Mouse (Mus musculus) limb, embryonic 12.5 days (tissue): ENCODE results near the gene Zfhx2. TPM values are rescaled to one million over a fixed set of nuclear protein-coding genes. Genes with fewer than 3 reads are reported as not detected.
A peak's percentile ranks its signal among the peaks of the same experiment; 100 is the strongest.
"Not testable (repeated sequence)": the region's sequence is repeated elsewhere in the genome, so short reads cannot be mapped to it uniquely, and the experiment has no call there.

ENCODE experiments used
- ATAC-seq: fragments of 200-750 bp; cut with Nextera tagmentation; 2 replicates; pipeline ENCODE4 v1.8.0; 2017; ENCODE audit warnings: low read depth, moderate TSS enrichment; ENCODE audit not compliant: insufficient number of reproducible peaks, insufficient read depth, low FRiP score, low TSS enrichment
- H3K27ac ChIP-seq: fragments of 300-500 bp; sonication (generic); 2 replicates; pipeline ENCODE4 v1.5.1; 2016; ENCODE audit warnings: mild to moderate bottlenecking, moderate library complexity
- H3K27me3 ChIP-seq: fragments of 300-500 bp; sonication (generic); 2 replicates; pipeline ENCODE4 v1.6.1; 2016; ENCODE audit warnings: mild to moderate bottlenecking, moderate library complexity
- H3K36me3 ChIP-seq: fragments of 300-500 bp; sonication (generic); 2 replicates; pipeline ENCODE4 v1.6.1; 2016; ENCODE audit warnings: mild to moderate bottlenecking, moderate library complexity
- H3K4me1 ChIP-seq: fragments of 300-500 bp; sonication (generic); replicated peaks from 2 replicates; pipeline ENCODE4 v1.6.1; 2016
- H3K4me2 ChIP-seq: fragments of 300-500 bp; sonication (generic); 2 replicates; pipeline ENCODE4 v1.6.1; 2016; ENCODE audit warnings: mild to moderate bottlenecking, moderate library complexity
- H3K4me3 ChIP-seq: fragments of 300-500 bp; sonication (generic); replicated peaks from 2 replicates; pipeline ENCODE4 v1.5.1; 2016; ENCODE audit warnings: mild to moderate bottlenecking
- H3K9ac ChIP-seq: fragments of 300-500 bp; sonication (generic); replicated peaks from 2 replicates; pipeline ENCODE4 v1.6.1; 2016; ENCODE audit warnings: mild to moderate bottlenecking, moderate library complexity
- H3K9me3 ChIP-seq: fragments of 300-500 bp; sonication (generic); 2 replicates; pipeline ENCODE4 v1.6.1; 2016; ENCODE audit warnings: mild to moderate bottlenecking, moderate library complexity
- WGBS: fragments of 180-500 bp; shearing (Covaris S2); methylation state at CpG from one replicate; pipeline ENCODE4 v1.1.7; 2016; 5-methylcytosine and 5-hydroxymethylcytosine counted together
- polyA plus RNA-seq: library from polyadenylated mRNA; unstranded; fragments of >200 nt; fragmentation: Nextera tagmentation; extraction: Ambion mirVana; gene quantifications from 2 replicates; pipeline ENCODE4 v1.2.1, GENCODE M21; 2016

Gene Zfhx2
- polyA plus RNA-seq, 1 experiment from 2014 or later, result 6.9 TPM

DNA sequence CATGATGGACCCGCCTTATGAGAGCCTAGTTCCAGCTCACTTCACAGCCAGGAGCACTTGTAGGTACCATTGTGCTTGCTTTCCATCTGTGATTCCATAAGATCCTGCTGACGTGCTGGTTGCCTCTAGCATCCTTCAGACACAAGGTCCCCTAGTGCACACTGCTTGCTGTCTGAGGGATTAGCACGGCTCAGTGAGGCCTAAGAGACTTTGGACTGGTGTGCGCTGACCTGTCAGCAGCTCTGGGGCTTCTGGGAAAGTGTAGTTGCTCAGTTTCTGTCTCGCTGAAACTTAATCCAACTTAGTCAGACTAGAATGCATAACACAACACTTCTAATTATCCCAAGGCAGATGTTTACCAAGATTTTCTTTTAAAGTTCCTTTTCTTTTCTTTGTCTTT is 32.2 kb downstream of the Zfhx2 start:
- Histone ChIP-seq H3K4me2 (no peak overlapping the region), H3K4me3 (no peak overlapping the region), H3K4me1 (peaks cover 21% of the 10 kb centered on the region), H3K9ac (no peak overlapping the region), H3K36me3 (peaks cover 4% of the 10 kb centered on the region; the same call in 1 of the 2 replicates), H3K9me3 (no peaks in the 10 kb centered on the region), H3K27ac (no peak overlapping the region), H3K27me3 (0 out of 2 replicates have a peak, but pooled peaks cover 5% of the 10 kb centered on the region)
- 73% methylated on average over 5 of the region's 5 CpGs for WGBS
- no peak for ATAC-seq

DNA sequence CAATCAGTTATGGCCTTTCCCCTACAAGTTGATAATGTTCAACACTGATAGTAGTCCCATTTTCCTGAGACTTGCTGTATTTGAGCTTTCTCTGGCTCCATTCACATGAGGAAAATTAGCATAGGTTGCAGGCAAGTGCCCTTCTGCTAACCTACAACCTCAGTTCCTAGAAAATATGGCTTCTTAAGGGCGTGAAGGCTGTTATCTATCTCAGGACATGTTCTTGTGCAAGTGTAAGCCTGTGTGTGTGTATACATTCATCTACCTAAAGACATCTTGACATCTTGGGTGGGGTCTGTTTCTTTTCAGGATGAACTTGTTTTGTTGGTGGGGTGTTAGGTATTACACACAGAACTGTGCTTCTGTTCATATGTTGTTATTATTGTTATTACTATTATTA is 33.1 kb downstream of the Zfhx2 start:
- H3K4me2 ChIP-seq, result no peak overlapping the region
- no peak overlapping the region for H3K4me3 ChIP-seq
- H3K36me3 ChIP-seq, result no peaks in the 10 kb centered on the region
- no peaks in the 10 kb centered on the region for H3K9me3 ChIP-seq
- H3K9ac ChIP-seq, result no peak overlapping the region
- H3K27ac ChIP-seq, result no peak overlapping the region
- WGBS, result 71% methylated on average over 1 of the region's 1 CpGs
- H3K27me3 ChIP-seq, result peaks cover 6% of the 10 kb centered on the region; the same call in 1 of the 2 replicates
- no peak for ATAC-seq
- H3K4me1 ChIP-seq, result peaks cover 21% of the 10 kb centered on the region

DNA sequence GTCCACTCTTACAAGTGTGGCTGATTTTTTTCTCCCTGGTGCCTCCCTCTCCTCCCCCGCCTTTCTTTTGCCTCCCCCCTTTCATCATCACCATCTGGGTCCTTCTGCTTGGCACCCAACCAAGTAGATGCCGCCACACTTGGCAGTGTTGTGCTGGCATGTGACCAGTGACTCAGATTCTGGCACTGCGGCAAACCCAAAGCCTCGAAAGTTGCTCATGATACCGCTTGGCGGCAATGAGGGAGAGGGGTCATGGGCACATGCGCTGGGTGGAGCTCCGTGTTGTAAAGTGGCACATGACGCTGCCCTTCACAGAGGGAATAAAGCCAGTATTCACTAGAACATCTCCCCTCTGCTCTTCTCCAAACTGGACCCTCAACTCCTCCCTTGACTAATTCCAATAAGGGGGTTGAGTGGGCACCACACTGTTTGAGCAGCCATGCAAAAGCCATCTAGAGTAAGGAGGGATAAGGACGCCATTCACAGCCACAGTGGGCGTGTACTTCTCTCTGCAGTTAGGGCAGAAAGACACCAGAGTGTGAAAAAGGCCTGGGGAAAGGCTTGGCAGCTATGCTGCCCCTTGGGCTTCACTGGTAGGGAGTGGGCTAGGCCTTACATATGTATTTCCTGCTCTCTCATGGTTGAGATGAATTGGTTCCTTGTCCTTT is 36.8 kb downstream of the Zfhx2 start:
- whole genome bisulfite sequencing, result 78% methylated on average over 11 of the region's 11 CpGs
- no peak for ATAC-seq
- no peak overlapping the region for H3K4me2 ChIP-seq

DNA sequence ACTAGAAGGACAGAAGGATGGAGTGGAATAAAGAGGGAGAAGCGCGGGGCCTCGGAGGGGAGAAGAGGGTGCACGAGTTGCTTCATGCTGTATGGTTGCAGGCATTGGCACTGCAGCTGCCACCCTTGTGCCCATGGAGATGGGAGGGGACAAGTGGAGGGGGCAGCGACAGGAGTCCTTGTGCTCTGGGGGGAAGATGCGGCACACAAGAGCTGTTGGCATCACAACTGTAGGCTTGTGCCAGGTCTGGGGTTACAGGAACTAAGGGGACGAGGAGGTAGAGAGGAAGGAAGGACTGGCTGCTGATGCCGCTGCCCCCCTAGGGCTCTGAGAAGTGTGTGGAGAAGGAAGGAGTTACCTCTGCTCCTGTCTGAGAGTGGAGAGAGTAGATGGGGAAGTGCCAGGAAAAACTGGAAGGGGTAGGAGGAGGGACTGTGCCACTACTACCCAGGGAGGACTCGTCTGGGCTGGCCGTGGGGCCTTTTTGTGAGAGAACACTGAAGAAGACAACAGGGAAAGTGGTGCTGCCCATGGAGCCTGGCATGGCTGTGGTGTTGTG is 37.9 kb downstream of the Zfhx2 start:
- no peak overlapping the region for H3K4me3 ChIP-seq
- H3K4me2 ChIP-seq, result no peak overlapping the region
- WGBS, result 88% methylated on average over 10 of the region's 10 CpGs
- ATAC-seq, result no peak
- H3K4me1 ChIP-seq, result no peaks in the 10 kb centered on the region
- H3K27me3 ChIP-seq, result peaks cover 6% of the 10 kb centered on the region; the same call in 1 of the 2 replicates
- H3K36me3 ChIP-seq, result no peaks in the 10 kb centered on the region
- no peak overlapping the region for H3K9ac ChIP-seq
- H3K27ac ChIP-seq, result no peak overlapping the region
- H3K9me3 ChIP-seq, result no peaks in the 10 kb centered on the region

More for the DNA sequence above, 36.8 kb downstream of the Zfhx2 start:
- Histone ChIP-seq H3K4me3 (no peak overlapping the region), H3K36me3 (no peaks in the 10 kb centered on the region), H3K27me3 (peaks cover 6% of the 10 kb centered on the region; the same call in 1 of the 2 replicates), H3K9ac (no peak overlapping the region), H3K9me3 (no peaks in the 10 kb centered on the region), H3K4me1 (no peaks in the 10 kb centered on the region), H3K27ac (no peak overlapping the region)

DNA sequence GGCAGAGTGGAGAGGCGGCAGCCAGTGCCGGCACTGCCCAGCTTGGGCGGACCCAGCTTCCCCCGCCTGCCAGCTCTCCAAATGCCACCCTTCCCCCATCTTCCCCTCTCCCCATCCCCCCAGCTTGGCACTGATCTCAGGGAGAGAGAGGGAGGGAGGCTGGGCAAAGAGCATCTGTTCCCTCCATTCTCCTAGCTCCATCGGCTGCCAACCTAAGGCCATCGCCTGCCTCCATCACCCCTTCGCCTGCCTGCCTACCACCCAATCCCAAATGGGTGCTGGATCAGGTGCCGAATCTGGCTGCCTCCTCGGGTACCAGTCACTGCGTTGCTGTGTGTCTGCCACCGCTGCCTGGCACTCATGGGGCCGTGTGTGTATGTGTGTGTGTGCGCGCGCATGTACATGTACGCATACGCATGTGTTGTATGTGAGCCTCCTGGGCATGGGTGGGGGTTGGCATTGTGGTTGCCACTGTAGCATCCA is 38.4 kb downstream of the Zfhx2 start:
- no peak overlapping the region for H3K4me2 ChIP-seq
- WGBS, result 90% methylated on average over 17 of the region's 17 CpGs
- no peak overlapping the region for H3K4me3 ChIP-seq
- peaks cover 6% of the 10 kb centered on the region; the same call in 1 of the 2 replicates for H3K27me3 ChIP-seq
- no peak overlapping the region for H3K9ac ChIP-seq
- no peak overlapping the region for H3K27ac ChIP-seq
- no peaks in the 10 kb centered on the region for H3K36me3 ChIP-seq
- ATAC-seq, result 0 out of 2 replicates have a peak, but pooled peaks have one; percentile 15
- H3K9me3 ChIP-seq, result no peaks in the 10 kb centered on the region
- H3K4me1 ChIP-seq, result no peaks in the 10 kb centered on the region

DNA sequence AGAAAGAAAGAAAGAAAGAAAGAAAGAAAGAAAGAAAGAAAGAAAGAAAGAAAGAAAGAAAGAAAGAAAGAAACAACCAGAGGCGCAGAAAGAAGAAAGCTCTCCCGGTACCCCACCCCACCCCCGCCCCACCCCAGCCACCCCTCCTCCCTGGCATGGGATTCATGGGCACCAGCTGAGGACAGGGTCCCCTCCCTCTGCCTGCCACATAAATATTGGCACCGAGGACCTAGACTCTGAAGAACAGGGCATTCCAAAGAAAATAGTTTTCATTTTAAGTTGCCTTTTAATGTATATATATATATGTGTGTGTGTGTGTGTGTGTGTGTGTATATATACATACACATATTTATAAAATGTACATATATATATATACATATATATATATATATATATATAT is 39.1 kb downstream of the Zfhx2 start:
- Histone ChIP-seq H3K4me1 (no peaks in the 10 kb centered on the region), H3K27ac (no peak overlapping the region), H3K4me2 (no peak overlapping the region), H3K9ac (no peak overlapping the region), H3K4me3 (no peak overlapping the region), H3K9me3 (no peaks in the 10 kb centered on the region), H3K36me3 (no peaks in the 10 kb centered on the region), H3K27me3 (peaks cover 6% of the 10 kb centered on the region; the same call in 1 of the 2 replicates)
- no peak for ATAC-seq
- WGBS, result 86% methylated on average over 4 of the region's 4 CpGs

DNA sequence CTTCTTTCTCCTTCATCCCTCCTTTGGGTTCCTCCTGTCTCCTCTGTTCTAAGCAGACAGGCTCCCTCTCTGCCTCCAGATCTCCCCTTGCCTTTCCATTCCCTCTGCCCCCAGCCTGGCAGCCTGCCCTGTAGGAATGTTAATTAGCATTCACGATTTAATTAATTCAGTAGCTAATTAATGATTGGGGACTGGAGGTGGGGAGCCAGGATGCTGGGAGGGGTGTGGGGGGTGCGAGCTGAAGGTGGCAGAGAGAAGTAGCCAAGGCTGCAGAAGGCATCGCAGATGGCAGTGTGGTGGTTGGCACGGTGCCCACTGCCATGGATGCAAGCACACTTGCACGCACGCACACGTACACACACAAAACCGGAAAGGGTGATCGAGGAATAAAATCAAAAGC is 39.6 kb downstream of the Zfhx2 start:
- Histone ChIP-seq H3K36me3 (no peaks in the 10 kb centered on the region), H3K27me3 (peaks cover 6% of the 10 kb centered on the region; the same call in 1 of the 2 replicates), H3K9ac (no peak overlapping the region), H3K4me1 (no peaks in the 10 kb centered on the region), H3K4me2 (no peak overlapping the region), H3K9me3 (no peaks in the 10 kb centered on the region), H3K27ac (no peak overlapping the region), H3K4me3 (no peak overlapping the region)
- WGBS, result 85% methylated on average over 9 of the region's 9 CpGs
- no peak for ATAC-seq

DNA sequence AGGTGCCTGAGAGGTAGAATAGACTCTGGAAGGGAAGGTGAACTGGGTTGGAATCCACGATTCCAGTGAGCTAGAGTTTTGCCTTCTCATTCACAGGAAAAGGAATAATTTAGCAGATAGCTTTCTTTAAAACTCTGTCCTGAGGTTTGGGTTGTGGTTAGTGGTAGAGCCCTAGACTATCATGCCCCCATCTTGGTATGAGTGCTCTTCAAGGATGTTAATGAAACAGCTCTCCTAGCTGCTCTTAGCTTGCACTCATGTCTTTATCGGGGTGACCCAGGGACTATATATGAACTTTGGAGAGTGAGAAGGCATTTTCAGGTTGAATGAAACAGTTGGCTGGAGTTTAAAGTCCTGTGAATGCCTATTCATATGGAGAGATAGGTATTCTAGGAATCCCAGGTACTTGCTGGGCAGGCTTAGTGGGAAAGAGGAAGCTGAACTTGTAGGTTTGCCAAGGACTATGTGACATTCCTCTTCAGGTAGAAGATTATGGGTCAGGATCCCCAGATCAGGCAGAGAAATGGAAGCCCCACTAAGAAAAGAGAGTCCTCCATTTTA is 44.1 kb downstream of the Zfhx2 start:
- WGBS, result 79% methylated on average over 2 of the region's 2 CpGs
- ATAC-seq, result no peak

DNA sequence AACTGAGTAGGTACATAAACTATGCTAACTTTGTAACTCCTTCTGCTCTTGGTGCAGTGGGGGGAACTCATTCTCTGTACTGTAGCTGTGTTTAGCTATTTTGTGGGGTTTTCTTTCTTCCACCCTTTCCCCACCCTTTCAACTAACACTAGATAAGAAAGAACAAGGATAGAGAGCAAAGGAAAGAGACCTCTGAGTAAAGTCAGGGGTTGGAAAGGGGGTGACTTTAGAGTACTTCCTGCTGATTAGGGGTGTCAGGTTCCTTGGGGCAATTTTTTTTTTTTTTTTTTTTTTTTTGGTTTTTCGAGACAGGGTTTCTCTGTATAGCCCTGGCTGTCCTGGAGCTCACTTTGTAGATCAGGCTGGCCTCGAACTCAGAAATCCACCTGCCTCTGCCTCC is 48.4 kb downstream of the Zfhx2 start:
- H3K4me1 ChIP-seq, ATAC-seq, H3K4me3 ChIP-seq, H3K9ac ChIP-seq, H3K27ac ChIP-seq, H3K36me3 ChIP-seq, H3K4me2 ChIP-seq, H3K9me3 ChIP-seq, H3K27me3 ChIP-seq: not testable (repeated sequence)
- 67% methylated on average over 1 of the region's 2 CpGs for WGBS

More for the DNA sequence above, 44.1 kb downstream of the Zfhx2 start:
- Histone ChIP-seq H3K9me3 (no peaks in the 10 kb centered on the region), H3K36me3 (no peaks in the 10 kb centered on the region), H3K4me2 (no peak overlapping the region), H3K27ac (no peak overlapping the region), H3K4me3 (no peak overlapping the region), H3K4me1 (no peaks in the 10 kb centered on the region), H3K9ac (no peak overlapping the region), H3K27me3 (no peaks in the 10 kb centered on the region)

DNA sequence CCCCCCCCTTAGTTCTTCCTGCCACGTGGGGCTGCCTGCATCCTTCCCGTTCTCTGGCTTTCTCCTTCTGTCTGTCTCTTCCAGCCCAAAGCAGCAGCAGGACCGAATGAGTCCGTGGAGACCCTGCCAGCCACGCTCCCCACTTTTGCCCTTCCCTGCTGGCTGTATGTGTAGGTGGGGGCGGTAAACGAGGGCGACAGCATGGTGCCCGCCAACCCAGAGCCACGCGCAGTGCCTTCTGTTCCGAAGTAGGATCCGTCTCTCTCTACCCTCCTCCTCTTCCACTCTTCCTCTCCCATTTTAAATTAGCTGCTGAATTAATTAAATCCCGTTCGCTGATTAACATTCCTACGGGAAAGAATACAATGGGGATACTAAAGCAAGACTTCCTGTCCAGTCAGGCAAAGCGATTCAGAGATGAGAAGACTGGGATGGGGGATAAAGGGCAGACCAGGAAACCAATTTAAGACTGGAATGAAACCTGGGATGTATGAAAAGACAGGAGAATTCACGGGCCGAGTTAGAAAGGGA is 59.4 kb downstream of the Zfhx2 start:
- no peak overlapping the region for H3K27ac ChIP-seq

DNA sequence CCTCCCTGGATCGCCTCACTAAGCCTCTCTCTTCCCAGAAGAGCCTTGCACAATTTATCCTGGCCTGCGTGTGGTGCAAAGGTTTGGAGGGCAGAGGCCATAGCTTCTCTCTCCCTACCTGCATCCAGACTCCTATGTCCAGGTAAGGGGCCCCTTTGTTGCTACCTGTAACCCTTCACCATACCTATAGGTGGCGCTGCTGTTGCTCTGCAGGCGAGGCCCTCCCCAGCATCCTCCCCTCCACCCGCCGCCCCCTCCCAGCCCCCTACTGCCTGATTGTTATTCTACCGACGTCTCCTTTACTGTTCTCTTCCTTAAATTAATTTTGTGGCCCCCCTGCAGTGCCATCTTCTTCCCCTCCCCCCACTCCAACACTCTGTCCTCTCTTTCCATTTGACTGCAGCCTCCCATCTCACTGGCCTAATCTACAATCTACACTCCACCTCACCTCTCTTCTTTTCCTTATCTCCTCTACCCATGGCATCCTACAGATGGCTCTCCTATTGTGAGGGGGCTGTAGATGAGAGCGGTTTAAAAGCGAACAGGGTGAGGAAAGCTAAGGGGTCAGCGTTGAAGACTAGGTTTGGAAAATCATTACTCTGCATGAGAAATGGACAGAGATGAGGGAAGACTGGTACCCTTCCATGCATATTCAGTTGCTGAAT is 63.0 kb downstream of the Zfhx2 start:
- Histone ChIP-seq H3K27me3 (no peaks in the 10 kb centered on the region), H3K9me3 (no peaks in the 10 kb centered on the region), H3K4me2 (0 out of 2 replicates have a peak overlapping the region, but pooled peaks have one; percentile 30), H3K4me1 (peaks cover 21% of the 10 kb centered on the region), H3K4me3 (no peak overlapping the region), H3K9ac (no peak overlapping the region), H3K36me3 (peaks cover 19% of the 10 kb centered on the region), H3K27ac (no peak overlapping the region)
- ATAC-seq, result no peak; the same call in 1 of the 2 replicates
- WGBS, result 11% methylated on average over 11 of the region's 11 CpGs

More for the DNA sequence above, 59.4 kb downstream of the Zfhx2 start:
- no peak overlapping the region for H3K4me2 ChIP-seq
- no peaks in the 10 kb centered on the region for H3K36me3 ChIP-seq
- H3K9ac ChIP-seq, result no peak overlapping the region
- H3K27me3 ChIP-seq, result no peaks in the 10 kb centered on the region
- 57% methylated on average over 19 of the region's 19 CpGs for WGBS
- no peak for ATAC-seq
- H3K9me3 ChIP-seq, result no peaks in the 10 kb centered on the region
- peaks cover 16% of the 10 kb centered on the region for H3K4me1 ChIP-seq
- no peak overlapping the region for H3K4me3 ChIP-seq
